Mouse (Mus musculus): ENCODE measurements around the gene Manbal. TPM values are rescaled to one million over a fixed set of nuclear protein-coding genes. Genes with fewer than 3 reads are reported as not detected.

Manbal gene
- polyA plus RNA-seq, 1 experiment from 2014 or later = 79.4 TPM

DNA sequence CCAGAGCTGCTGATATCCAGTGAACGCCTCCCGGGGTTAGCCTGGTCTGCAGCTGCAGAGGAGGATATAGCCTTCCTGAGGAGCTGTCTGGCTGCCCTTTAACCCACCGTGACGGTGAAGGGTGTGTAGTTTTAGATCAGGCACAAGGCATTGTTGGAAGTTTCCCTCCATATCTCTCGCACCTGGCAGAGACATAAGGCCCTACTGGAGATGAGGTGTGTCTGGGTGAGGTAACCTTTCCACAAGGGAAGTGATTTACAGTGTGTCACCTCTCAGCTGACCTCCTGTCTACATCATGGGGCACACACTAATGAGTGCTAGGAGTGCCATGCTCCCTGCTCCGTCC is 58.2 kb downstream of the Manbal start:
- Histone ChIP-seq H3K4me1 (replicated peaks) (peaks cover 61% of the 10 kb centered on the region), H3K36me3 (peaks cover 38% of the 10 kb centered on the region; the same call in 1 of the 2 replicates), H3K9ac (replicated peaks) (no peak overlapping the region), H3K4me3 (replicated peaks) (peak overlapping the region; percentile 86), H3K27ac (peak overlapping the region; percentile 97; the same call in 1 of the 2 replicates), H3K9me3 (no peaks in the 10 kb centered on the region), H3K27me3 (no peaks in the 10 kb centered on the region), H3K4me2 (peak overlapping the region; percentile 79)
- 63% methylated on average over 6 of the region's 6 CpGs for WGBS
- ATAC-seq (ENCODE audit: insufficient number of reproducible peaks, insufficient read depth, low FRiP score, low TSS enrichment, low read depth) = no peak

DNA sequence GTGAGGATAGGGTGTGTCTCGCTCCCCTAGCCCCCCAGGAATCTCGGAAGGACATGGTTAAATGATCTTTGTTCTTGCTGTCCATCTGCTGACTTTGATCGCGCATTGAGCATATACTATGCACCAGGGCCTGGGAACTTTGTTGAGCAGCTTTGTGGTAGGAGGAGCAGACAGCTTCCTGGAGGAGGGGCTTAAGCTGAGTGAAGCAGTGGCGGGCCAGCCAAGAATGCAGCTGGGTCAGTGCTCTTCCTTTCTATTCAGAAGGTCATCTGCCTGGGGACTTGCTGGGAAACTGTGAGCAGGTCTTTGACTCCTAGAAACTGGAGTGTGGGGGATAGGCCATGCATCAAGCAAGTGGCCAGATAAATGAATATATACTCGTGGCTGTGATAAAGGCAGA is 58.8 kb downstream of the Manbal start:
- Histone ChIP-seq H3K27ac (no peak overlapping the region), H3K4me1 (replicated peaks) (peaks cover 67% of the 10 kb centered on the region), H3K4me2 (0 out of 2 replicates have a peak overlapping the region, but pooled peaks have one; percentile 79), H3K9ac (replicated peaks) (no peak overlapping the region), H3K36me3 (peaks cover 41% of the 10 kb centered on the region; the same call in 1 of the 2 replicates), H3K4me3 (replicated peaks) (no peak overlapping the region), H3K9me3 (no peaks in the 10 kb centered on the region), H3K27me3 (no peaks in the 10 kb centered on the region)
- no peak for ATAC-seq (ENCODE audit: insufficient number of reproducible peaks, insufficient read depth, low FRiP score, low TSS enrichment, low read depth)
- 79% methylated on average over 6 of the region's 6 CpGs for WGBS

DNA sequence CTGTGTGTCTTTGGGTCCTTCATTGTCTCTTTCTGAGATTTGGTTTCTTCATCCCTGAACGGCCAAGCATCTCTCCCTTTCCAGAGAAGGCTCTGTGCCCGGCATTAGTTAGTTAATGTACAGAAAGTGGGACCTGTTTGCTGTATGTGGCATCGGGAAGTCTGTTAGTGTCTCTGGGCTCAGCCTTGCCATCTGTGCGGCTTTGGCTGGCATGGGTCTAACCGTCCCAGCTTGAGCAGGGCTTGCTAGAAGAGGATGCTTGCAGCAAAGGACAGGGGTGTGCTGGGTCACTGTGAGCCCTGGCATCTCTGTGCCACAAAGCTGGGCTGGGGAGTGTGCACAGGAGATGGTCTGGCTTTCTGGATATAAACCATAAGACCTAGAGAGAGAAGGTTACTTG is 59.8 kb downstream of the Manbal start:
- no peak overlapping the region for H3K4me3 ChIP-seq (replicated peaks)
- H3K9ac ChIP-seq (replicated peaks) = no peak overlapping the region
- H3K4me2 ChIP-seq = no peak overlapping the region
- no peak overlapping the region for H3K27ac ChIP-seq
- peaks cover 51% of the 10 kb centered on the region for H3K36me3 ChIP-seq
- peaks cover 74% of the 10 kb centered on the region for H3K4me1 ChIP-seq (replicated peaks)
- no peak for ATAC-seq (ENCODE audit: insufficient number of reproducible peaks, insufficient read depth, low FRiP score, low TSS enrichment, low read depth)
- 88% methylated on average over 5 of the region's 5 CpGs for WGBS
- H3K27me3 ChIP-seq = no peaks in the 10 kb centered on the region
- H3K9me3 ChIP-seq = no peaks in the 10 kb centered on the region

DNA sequence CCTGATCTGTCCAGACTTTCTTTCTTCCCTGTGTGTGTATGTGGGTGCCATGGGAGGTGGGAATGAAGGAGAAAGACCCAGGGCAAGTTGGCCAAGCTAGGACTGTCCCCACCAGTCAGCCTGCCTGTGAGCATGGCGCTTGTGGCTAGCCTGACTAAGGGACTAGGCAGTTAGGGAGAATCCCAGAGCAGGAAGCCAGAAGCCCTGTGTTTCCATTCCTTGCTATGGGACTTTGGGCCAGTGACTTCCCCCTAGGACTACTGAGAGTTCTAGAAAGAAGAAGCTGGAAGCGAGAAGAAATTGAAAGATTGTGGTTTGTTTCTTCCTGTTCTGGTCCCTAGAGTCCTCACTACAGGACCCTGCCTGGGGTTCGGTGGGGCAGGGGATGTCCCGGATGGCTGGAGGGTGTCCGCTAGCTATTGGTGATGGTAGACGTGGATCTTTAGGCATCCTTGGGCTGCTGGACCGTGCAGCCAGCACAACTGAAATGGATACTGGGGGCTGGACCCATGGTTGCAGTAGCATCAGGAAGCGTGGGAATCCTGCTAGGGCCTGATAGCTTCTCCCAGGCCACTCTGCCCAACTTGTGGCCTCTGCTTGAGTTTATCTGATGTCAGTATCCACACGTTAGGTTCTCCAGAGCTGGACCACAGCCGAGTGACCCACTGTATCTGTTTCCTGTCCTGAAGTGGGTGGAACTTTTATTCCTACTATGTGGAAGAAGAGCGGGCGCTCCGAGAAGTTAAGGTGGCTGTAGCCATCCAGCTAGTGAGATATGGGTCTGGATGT is 61.2 kb downstream of the Manbal start:
- no peak overlapping the region; the same call in 1 of the 2 replicates for H3K9ac ChIP-seq (replicated peaks)
- no peak for ATAC-seq (ENCODE audit: insufficient number of reproducible peaks, insufficient read depth, low FRiP score, low TSS enrichment, low read depth)
- H3K4me3 ChIP-seq (replicated peaks) = no peak overlapping the region
- H3K36me3 ChIP-seq = peaks cover 63% of the 10 kb centered on the region
- H3K4me1 ChIP-seq (replicated peaks) = peaks cover 72% of the 10 kb centered on the region
- no peaks in the 10 kb centered on the region for H3K27me3 ChIP-seq
- 0 out of 2 replicates have a peak overlapping the region, but pooled peaks have one; percentile 7 for H3K27ac ChIP-seq
- H3K9me3 ChIP-seq = no peaks in the 10 kb centered on the region
- WGBS = 89% methylated on average over 13 of the region's 13 CpGs
- no peak overlapping the region for H3K4me2 ChIP-seq

DNA sequence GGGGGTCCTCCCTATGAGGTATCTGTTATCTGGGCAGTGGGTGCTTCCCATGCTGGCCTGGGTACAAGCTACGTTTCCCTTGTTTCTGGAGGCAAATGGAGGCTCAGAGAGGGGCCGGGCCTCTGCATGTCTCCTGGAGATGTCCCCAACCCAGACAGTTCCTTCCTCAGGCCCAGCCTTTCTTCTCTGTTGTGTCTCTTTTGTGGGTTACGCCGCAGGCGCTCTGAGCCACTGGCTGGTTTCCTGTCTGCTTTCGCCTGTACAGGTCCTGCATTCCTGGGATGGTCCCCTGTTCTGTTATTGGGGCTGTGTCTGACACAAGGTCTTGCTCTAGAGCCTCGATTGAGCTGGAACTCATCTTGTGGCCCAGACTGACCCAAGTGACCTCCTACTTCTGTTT is 62.3 kb downstream of the Manbal start:
- no peak for ATAC-seq (ENCODE audit: insufficient number of reproducible peaks, insufficient read depth, low FRiP score, low TSS enrichment, low read depth)
- H3K4me1 ChIP-seq (replicated peaks) = peaks cover 80% of the 10 kb centered on the region
- 84% methylated on average over 7 of the region's 7 CpGs for WGBS
- H3K4me2 ChIP-seq = no peak overlapping the region
- H3K36me3 ChIP-seq = peaks cover 65% of the 10 kb centered on the region
- no peaks in the 10 kb centered on the region for H3K27me3 ChIP-seq
- H3K9me3 ChIP-seq = no peaks in the 10 kb centered on the region
- H3K4me3 ChIP-seq (replicated peaks) = no peak overlapping the region
- H3K9ac ChIP-seq (replicated peaks) = no peak overlapping the region
- 0 out of 2 replicates have a peak overlapping the region, but pooled peaks have one; percentile 13 for H3K27ac ChIP-seq

DNA sequence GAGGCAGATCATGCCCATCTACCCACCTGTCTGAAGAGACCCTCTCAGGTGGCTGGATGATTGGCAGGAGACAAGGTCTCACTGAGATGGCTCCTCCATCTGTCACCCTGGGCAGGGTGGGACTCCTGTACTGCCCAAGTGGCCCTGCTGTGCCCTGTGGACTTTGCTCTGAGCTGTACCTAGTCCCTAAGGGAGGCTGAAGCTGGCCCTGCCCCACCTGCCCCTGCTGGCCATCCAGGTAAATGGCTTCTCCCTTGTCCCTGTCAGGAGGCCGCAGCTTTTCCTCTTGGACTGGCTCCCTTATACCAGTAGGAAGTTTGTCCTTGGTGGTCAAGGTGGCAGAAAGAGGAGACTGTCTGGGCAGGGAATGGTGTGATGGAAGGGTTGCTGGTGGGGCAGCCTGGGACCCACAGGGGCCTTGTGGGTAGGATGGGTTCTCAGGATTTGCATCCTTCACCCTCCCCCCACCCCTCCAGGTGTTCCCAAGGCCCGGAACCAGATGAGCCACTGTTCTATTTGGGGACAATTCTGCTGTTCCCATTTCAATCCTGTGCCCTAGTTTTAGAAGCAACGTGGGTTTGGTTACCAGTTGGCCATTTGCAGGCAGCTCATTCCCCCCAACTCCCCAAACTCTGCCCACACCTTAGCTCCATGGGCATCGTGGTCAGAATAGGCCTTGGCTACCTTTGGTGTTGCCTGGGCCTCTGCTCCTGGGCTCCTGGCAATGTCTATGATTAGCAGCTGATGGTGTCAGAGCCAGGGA is 63.5 kb downstream of the Manbal start:
- 71% methylated on average over 4 of the region's 4 CpGs for WGBS
- Histone ChIP-seq H3K27me3 (no peaks in the 10 kb centered on the region), H3K4me1 (replicated peaks) (peaks cover 77% of the 10 kb centered on the region), H3K27ac (0 out of 2 replicates have a peak overlapping the region, but pooled peaks have one; percentile 23), H3K9ac (replicated peaks) (0 out of 2 replicates have a peak overlapping the region, but pooled peaks have one; percentile 12), H3K9me3 (no peaks in the 10 kb centered on the region), H3K4me2 (no peak overlapping the region), H3K36me3 (peaks cover 75% of the 10 kb centered on the region), H3K4me3 (replicated peaks) (no peak overlapping the region)
- ATAC-seq (ENCODE audit: insufficient number of reproducible peaks, insufficient read depth, low FRiP score, low TSS enrichment, low read depth) = no peak

DNA sequence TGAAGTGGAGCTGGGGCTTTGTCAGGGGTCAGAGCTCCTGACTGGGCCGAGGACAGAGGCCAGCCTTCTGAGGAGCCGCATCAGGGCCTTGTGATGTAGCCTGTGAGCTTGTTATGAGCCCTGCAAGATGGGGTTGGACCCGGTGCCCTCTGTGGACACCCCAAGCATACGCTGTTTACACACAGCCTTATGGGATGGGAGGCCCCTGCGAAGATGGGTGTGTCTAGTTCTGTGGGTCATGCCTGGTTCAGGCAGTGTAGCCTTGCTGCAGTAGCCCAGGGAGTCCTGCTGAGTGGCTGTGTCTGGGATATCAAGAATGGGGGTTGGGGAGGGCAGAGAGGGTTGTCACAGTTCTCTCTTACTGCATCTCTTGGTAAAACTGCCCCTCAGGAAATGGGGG is 64.5 kb downstream of the Manbal start:
- 0 out of 2 replicates have a peak overlapping the region, but pooled peaks have one; percentile 23 for H3K27ac ChIP-seq
- 66% methylated on average over 5 of the region's 5 CpGs for WGBS

DNA sequence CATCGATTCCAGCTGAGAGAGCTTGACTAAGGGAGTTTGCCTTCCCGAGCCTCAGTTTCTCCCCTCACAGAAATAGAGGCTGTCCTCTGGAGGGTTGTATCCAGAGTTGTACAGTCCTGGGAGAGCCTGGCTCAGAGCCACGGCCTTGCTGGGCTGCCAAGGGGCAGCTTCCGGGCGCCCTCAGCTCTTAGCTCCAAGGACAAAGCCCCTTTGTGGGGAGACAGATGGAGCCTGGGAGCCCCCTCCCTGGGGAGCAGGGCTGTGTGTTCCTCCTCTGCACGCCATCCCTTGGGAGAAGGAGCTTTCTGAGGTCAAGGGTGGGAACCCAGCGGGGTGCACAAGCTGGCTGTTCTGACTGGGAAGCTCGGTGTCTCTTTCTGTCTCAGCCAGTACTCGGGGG is 65.1 kb downstream of the Manbal start:
- 89% methylated on average over 9 of the region's 9 CpGs for WGBS
- Histone ChIP-seq H3K4me2 (no peak overlapping the region), H3K27me3 (no peaks in the 10 kb centered on the region), H3K9ac (replicated peaks) (no peak overlapping the region), H3K27ac (peak overlapping the region; percentile 91), H3K4me3 (replicated peaks) (no peak overlapping the region), H3K4me1 (replicated peaks) (peaks cover 62% of the 10 kb centered on the region), H3K36me3 (peaks cover 80% of the 10 kb centered on the region), H3K9me3 (no peaks in the 10 kb centered on the region)
- ATAC-seq (ENCODE audit: insufficient number of reproducible peaks, insufficient read depth, low FRiP score, low TSS enrichment, low read depth) = no peak

More for the DNA sequence above, 64.5 kb downstream of the Manbal start:
- H3K4me2 ChIP-seq = no peak overlapping the region
- H3K9ac ChIP-seq (replicated peaks) = 0 out of 2 replicates have a peak overlapping the region, but pooled peaks have one; percentile 12
- peaks cover 78% of the 10 kb centered on the region for H3K36me3 ChIP-seq
- no peak for ATAC-seq (ENCODE audit: insufficient number of reproducible peaks, insufficient read depth, low FRiP score, low TSS enrichment, low read depth)
- no peak overlapping the region for H3K4me3 ChIP-seq (replicated peaks)
- H3K9me3 ChIP-seq = no peaks in the 10 kb centered on the region
- peaks cover 68% of the 10 kb centered on the region for H3K4me1 ChIP-seq (replicated peaks)
- H3K27me3 ChIP-seq = no peaks in the 10 kb centered on the region

DNA sequence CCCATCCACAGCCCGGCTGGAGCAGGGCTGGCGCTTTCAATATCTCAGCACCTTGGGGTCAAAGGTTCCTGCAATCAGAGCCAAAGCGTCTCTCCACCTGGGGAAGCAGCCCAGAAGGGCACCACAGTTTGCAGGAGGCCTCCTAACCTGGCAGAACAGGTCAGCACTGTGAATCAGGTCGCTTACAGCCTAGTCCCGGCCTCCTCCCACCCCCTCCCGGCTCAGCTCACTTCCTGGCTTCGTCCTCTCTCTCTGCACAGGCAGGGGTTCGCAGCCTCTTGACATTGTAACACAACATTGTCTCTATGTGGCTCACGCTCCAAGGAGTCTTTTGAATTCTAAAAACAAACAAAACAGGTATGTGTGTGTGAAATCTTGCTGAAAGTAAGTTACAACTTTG is 66.6 kb downstream of the Manbal start:
- no peak overlapping the region; the same call in 1 of the 2 replicates for H3K9ac ChIP-seq (replicated peaks)
- H3K9me3 ChIP-seq = no peaks in the 10 kb centered on the region
- ATAC-seq (ENCODE audit: insufficient number of reproducible peaks, insufficient read depth, low FRiP score, low TSS enrichment, low read depth) = no peak
- H3K4me3 ChIP-seq (replicated peaks) = no peak overlapping the region
- no peaks in the 10 kb centered on the region for H3K27me3 ChIP-seq
- peaks cover 58% of the 10 kb centered on the region for H3K4me1 ChIP-seq (replicated peaks)
- H3K36me3 ChIP-seq = peaks cover 80% of the 10 kb centered on the region
- peak overlapping the region; percentile 91 for H3K27ac ChIP-seq
- peak overlapping the region; percentile 17; the same call in 1 of the 2 replicates for H3K4me2 ChIP-seq
- 25% methylated on average over 9 of the region's 9 CpGs for WGBS

DNA sequence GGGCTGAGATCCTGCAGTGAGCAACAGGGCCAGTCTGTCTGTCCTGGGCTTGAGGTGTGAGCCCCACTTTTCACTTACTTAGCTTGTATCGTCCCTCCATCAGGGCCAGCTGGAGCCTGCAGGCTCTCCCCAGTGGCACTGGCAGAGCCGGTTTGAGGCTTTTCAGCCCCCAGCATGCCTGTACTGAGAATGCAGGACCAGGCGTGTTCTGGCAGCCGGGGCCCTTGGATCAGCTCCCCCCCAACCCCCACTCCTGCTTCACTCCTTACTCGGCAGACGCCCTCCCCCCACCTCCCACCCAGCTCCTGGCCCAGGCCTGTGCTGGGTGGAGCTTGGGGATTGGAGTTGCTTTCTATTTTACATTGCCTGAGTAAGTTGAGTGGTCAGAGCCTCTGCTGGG is 67.1 kb downstream of the Manbal start:
- peak overlapping the region; percentile 17; the same call in 1 of the 2 replicates for H3K4me2 ChIP-seq
- H3K36me3 ChIP-seq = peaks cover 81% of the 10 kb centered on the region
- peaks cover 58% of the 10 kb centered on the region for H3K4me1 ChIP-seq (replicated peaks)
- H3K4me3 ChIP-seq (replicated peaks) = no peak overlapping the region
- H3K27ac ChIP-seq = peak overlapping the region; percentile 91
- no peak overlapping the region; the same call in 1 of the 2 replicates for H3K9ac ChIP-seq (replicated peaks)
- 13% methylated on average over 6 of the region's 6 CpGs for WGBS
- ATAC-seq (ENCODE audit: insufficient number of reproducible peaks, insufficient read depth, low FRiP score, low TSS enrichment, low read depth) = peak; percentile 40; the same call in 1 of the 2 replicates
- H3K9me3 ChIP-seq = no peaks in the 10 kb centered on the region
- no peaks in the 10 kb centered on the region for H3K27me3 ChIP-seq

DNA sequence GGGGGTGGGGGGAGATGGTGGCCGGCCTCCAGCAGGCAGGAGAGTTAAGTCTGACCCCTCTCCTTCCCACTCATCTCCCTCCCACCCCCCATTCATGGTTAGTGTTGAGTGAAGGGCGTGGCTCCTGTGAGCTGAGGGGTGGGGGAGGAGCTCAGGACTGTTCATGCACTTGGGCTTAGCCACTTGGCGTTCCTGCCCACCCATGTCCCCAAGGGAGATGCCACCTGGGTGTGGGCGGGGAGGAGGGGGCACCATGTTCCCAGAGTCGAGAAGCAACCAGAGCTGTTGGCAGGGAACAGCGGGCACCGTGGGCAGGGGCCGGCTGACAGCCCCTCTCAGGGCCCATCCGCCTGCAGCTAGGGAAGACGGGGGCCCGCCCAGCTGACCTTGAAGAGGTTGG is 69.1 kb downstream of the Manbal start:
- WGBS = 80% methylated on average over 11 of the region's 11 CpGs
- Histone ChIP-seq H3K27me3 (no peaks in the 10 kb centered on the region), H3K36me3 (peaks cover 82% of the 10 kb centered on the region), H3K4me3 (replicated peaks) (no peak overlapping the region), H3K4me2 (no peak overlapping the region), H3K9me3 (peaks cover 10% of the 10 kb centered on the region), H3K9ac (replicated peaks) (no peak overlapping the region), H3K27ac (no peak overlapping the region), H3K4me1 (replicated peaks) (peaks cover 40% of the 10 kb centered on the region)
- no peak for ATAC-seq (ENCODE audit: insufficient number of reproducible peaks, insufficient read depth, low FRiP score, low TSS enrichment, low read depth)

All from limb, embryonic 12.5 days (tissue).